Mouse (Mus musculus) testis, adult 2 months (tissue): ENCODE results near the gene Foxp1. TPM values are rescaled to one million over a fixed set of nuclear protein-coding genes. Genes with fewer than 3 reads are reported as not detected.

Source experiments
- H3K27ac ChIP-seq: fragments of 200-500 bp; 2 replicates; pipeline ENCODE4 v1.5.1; 2012; ENCODE audit warnings: low read depth, low read length; ENCODE audit not compliant: control insufficient read depth, insufficient read depth
- H3K27me3 ChIP-seq: fragments of 200-500 bp; 2 replicates; pipeline ENCODE4 v1.6.1; 2012; ENCODE audit warnings: mild to moderate bottlenecking, low read length, moderate library complexity; ENCODE audit not compliant: control insufficient read depth, insufficient read depth
- H3K36me3 ChIP-seq: fragments of 200-500 bp; 2 replicates; pipeline ENCODE4 v1.6.1; 2012; ENCODE audit warnings: mild to moderate bottlenecking, low read length; ENCODE audit not compliant: control insufficient read depth, insufficient read depth
- H3K4me1 ChIP-seq: fragments of 200-500 bp; 2 replicates; pipeline ENCODE4 v1.6.1; 2012; ENCODE audit warnings: low read length; ENCODE audit not compliant: control insufficient read depth, insufficient read depth
- H3K4me3 ChIP-seq: fragments of 200-500 bp; 2 replicates; pipeline ENCODE4 v1.5.1; 2012; ENCODE audit warnings: low read depth, mild to moderate bottlenecking, low read length, moderate library complexity, mixed read lengths; ENCODE audit not compliant: control insufficient read depth
- CTCF ChIP-seq: fragments of 200-500 bp; IDR thresholded peaks from 2 replicates; pipeline ENCODE4 v1.5.1; 2012; ENCODE audit warnings: low read depth, mild to moderate bottlenecking, inconsistent platforms, low read length, moderate library complexity; ENCODE audit not compliant: control insufficient read depth, insufficient read depth, insufficient replicate concordance
- POLR2A ChIP-seq: fragments of 200-500 bp; IDR thresholded peaks from 2 replicates; pipeline ENCODE4 v1.6.1; 2012; ENCODE audit warnings: low read depth, mild to moderate bottlenecking, inconsistent platforms, low read length, moderate library complexity; ENCODE audit not compliant: control insufficient read depth
- polyA plus RNA-seq: library from polyadenylated mRNA; depleted of rRNA; stranded (reverse); fragments of >200 nt; gene quantifications from 2 replicates; pipeline ENCODE4 v1.2.3, GENCODE M21; 2012

The Foxp1 gene
- polyA plus RNA-seq, 1 experiment = 34.8 TPM

GRCm38 (mm10) chr6:99322132-99322904 is 200.2 kb downstream of the Foxp1 start:
- TF ChIP-seq CTCF = no peak
- TF ChIP-seq POLR2A = no peak
- no peak overlapping the region for H3K27ac ChIP-seq
- no peaks in the 10 kb centered on the region for H3K4me1 ChIP-seq
- H3K4me3 ChIP-seq = no peak overlapping the region
- no peaks in the 10 kb centered on the region for H3K36me3 ChIP-seq
- no peaks in the 10 kb centered on the region for H3K27me3 ChIP-seq

GRCm38 (mm10) chr6:99320444-99320843 is 202.1 kb downstream of the Foxp1 start:
- TF ChIP-seq POLR2A = no peak
- no peak for TF ChIP-seq CTCF
- no peaks in the 10 kb centered on the region for H3K4me1 ChIP-seq
- H3K36me3 ChIP-seq = no peaks in the 10 kb centered on the region
- H3K4me3 ChIP-seq = no peak overlapping the region
- no peaks in the 10 kb centered on the region for H3K27me3 ChIP-seq
- H3K27ac ChIP-seq = no peak overlapping the region

GRCm38 (mm10) chr6:99319415-99320405 is 202.8 kb downstream of the Foxp1 start:
- Histone ChIP-seq H3K36me3 (no peaks in the 10 kb centered on the region), H3K27ac (no peak overlapping the region), H3K4me1 (no peaks in the 10 kb centered on the region), H3K27me3 (no peaks in the 10 kb centered on the region), H3K4me3 (no peak overlapping the region)
- TF ChIP-seq CTCF = no peak
- TF ChIP-seq POLR2A = no peak

- Histone ChIP-seq H3K4me1 (no peaks in the 10 kb centered on the region), H3K4me3 (no peak overlapping the region), H3K36me3 (no peaks in the 10 kb centered on the region), H3K27me3 (no peaks in the 10 kb centered on the region), H3K27ac (no peak overlapping the region)
- no peak for TF ChIP-seq CTCF
- TF ChIP-seq POLR2A = no peak
These were observed 207.8 kb downstream of the Foxp1 start for GRCm38 (mm10) chr6:99314746-99315145.

- no peak overlapping the region for H3K27ac ChIP-seq
- no peaks in the 10 kb centered on the region for H3K4me1 ChIP-seq
- no peak overlapping the region for H3K4me3 ChIP-seq
- H3K36me3 ChIP-seq = no peaks in the 10 kb centered on the region
- no peak for TF ChIP-seq POLR2A
- TF ChIP-seq CTCF = no peak
- no peaks in the 10 kb centered on the region for H3K27me3 ChIP-seq
These were observed 212.0 kb downstream of the Foxp1 start for GRCm38 (mm10) chr6:99310529-99310928.

GRCm38 (mm10) chr6:99310171-99310500 is 212.4 kb downstream of the Foxp1 start:
- Histone ChIP-seq H3K4me3 (no peak overlapping the region), H3K27me3 (no peaks in the 10 kb centered on the region), H3K4me1 (no peaks in the 10 kb centered on the region), H3K36me3 (no peaks in the 10 kb centered on the region), H3K27ac (no peak overlapping the region)
- TF ChIP-seq POLR2A = no peak
- no peak for TF ChIP-seq CTCF
